ENCODE assay signal across 8 mouse cellular contexts in genomic region chr7:136046645-136047363, GRCm38 (mm10).
DNase-seq lines count a peak whose midpoint lies in the region; ATAC-seq and TF ChIP-seq lines count a peak whose summit lies in the region.

No protein-coding gene starts in this region.

- DNase-seq in lung, embryonic 14.5 days: peak; percentile 90
- no peak for DNase-seq in lung, adult 2 months
- DNase-seq in heart, postnatal 0 days (ENCODE audit: low spot score): peak; percentile 73
- peak; percentile 93 to 94 for DNase-seq in kidney, postnatal 4 days
- peak; percentile 14 for DNase-seq in lung, postnatal 36 days
- DNase-seq in right cerebral cortex, adult 2 months (ENCODE audit: low spot score in 2 of 2): peak; percentile 48 to 64

- no peaks in the 10 kb centered on the region for H3K27me3 ChIP-seq in lung, embryonic 14.5 days (ENCODE audit: insufficient read depth, low read length)
- peaks cover 6% of the 10 kb centered on the region for H3K27me3 ChIP-seq in forebrain, embryonic 12.5 days
- H3K27me3 ChIP-seq in heart, postnatal 0 days (ENCODE audit: control insufficient read depth, insufficient read depth, low read length): no peaks in the 10 kb centered on the region

- WGBS in lung, embryonic 14.5 days: 13% methylated on average over 14 of the region's 14 CpGs
- 18% methylated on average over 14 of the region's 14 CpGs for WGBS in lung, adult 2 months
- 17% methylated on average over 14 of the region's 14 CpGs for WGBS in forebrain, embryonic 12.5 days
- WGBS in heart, postnatal 0 days: 6% methylated on average over 14 of the region's 14 CpGs

- peak overlapping the region; percentile 39 for H3K4me2 ChIP-seq in lung, embryonic 14.5 days
- H3K4me2 ChIP-seq in forebrain, embryonic 12.5 days: peak overlapping the region; percentile 24
- H3K4me2 ChIP-seq in heart, postnatal 0 days (ENCODE audit: low read depth, low read length): peak overlapping the region; percentile 9; the same call in 1 of the 2 replicates

- H3K9me3 ChIP-seq in lung, embryonic 14.5 days (ENCODE audit: low read depth, low read length): no peaks in the 10 kb centered on the region
- H3K9me3 ChIP-seq in forebrain, embryonic 12.5 days: no peaks in the 10 kb centered on the region
- no peaks in the 10 kb centered on the region for H3K9me3 ChIP-seq in heart, postnatal 0 days (replicated peaks; ENCODE audit: control insufficient read depth, low read length)

- H3K4me3 ChIP-seq in lung, embryonic 14.5 days (ENCODE audit: low read depth, low read length): no peak overlapping the region
- no peak overlapping the region for H3K4me3 ChIP-seq in lung, adult 2 months (replicated peaks; ENCODE audit: extremely low read depth, low read depth, low read length)
- no peak overlapping the region for H3K4me3 ChIP-seq in forebrain, embryonic 12.5 days (replicated peaks)
- H3K4me3 ChIP-seq in heart, postnatal 0 days (ENCODE audit: low read depth, low read length): no peak overlapping the region

- no peak for TF ChIP-seq CTCF in lung, embryonic 14.5 days (IDR thresholded peaks at IDR 0.05; ENCODE audit: low read depth)
- no peak for TF ChIP-seq CTCF in lung, adult 2 months (IDR thresholded peaks at IDR 0.05; ENCODE audit: insufficient read depth, low read length)
- no peak for TF ChIP-seq CTCF in heart, postnatal 0 days (IDR thresholded peaks at IDR 0.05; ENCODE audit: low read depth)

- peak; percentile 82 for ATAC-seq in lung, embryonic 14.5 days (ENCODE audit: insufficient read depth)
- peak; percentile 87 for ATAC-seq in forebrain, embryonic 12.5 days (ENCODE audit: low FRiP score)
- peak; percentile 86 for ATAC-seq in heart, postnatal 0 days (ENCODE audit: insufficient read depth, low read depth)
- ATAC-seq in granulocyte monocyte progenitor cell, adult 5-6 weeks (replicated peaks; ENCODE audit: poor library complexity, severe bottlenecking): no peak

- no peak overlapping the region for H3K9ac ChIP-seq in lung, embryonic 14.5 days
- no peak overlapping the region for H3K9ac ChIP-seq in forebrain, embryonic 12.5 days
- H3K9ac ChIP-seq in heart, postnatal 0 days (replicated peaks; ENCODE audit: low read depth, low read length): no peak overlapping the region; the same call in 1 of the 2 replicates

- H3K4me1 ChIP-seq in lung, embryonic 14.5 days (ENCODE audit: insufficient read depth): peaks cover 22% of the 10 kb centered on the region
- peaks cover 7% of the 10 kb centered on the region; the same call in 1 of the 2 replicates for H3K4me1 ChIP-seq in lung, adult 2 months (ENCODE audit: control insufficient read depth, insufficient read depth, low read length)
- H3K4me1 ChIP-seq in forebrain, embryonic 12.5 days: peaks cover 37% of the 10 kb centered on the region
- peaks cover 31% of the 10 kb centered on the region for H3K4me1 ChIP-seq in heart, postnatal 0 days (ENCODE audit: control insufficient read depth, insufficient read depth)

- H3K27ac ChIP-seq in lung, embryonic 14.5 days (ENCODE audit: low read depth): peak overlapping the region; percentile 93
- H3K27ac ChIP-seq in forebrain, embryonic 12.5 days: peak overlapping the region; percentile 81
- peak overlapping the region; percentile 82 for H3K27ac ChIP-seq in heart, postnatal 0 days (ENCODE audit: low read depth)

- no peak for TF ChIP-seq POLR2A in lung, adult 2 months (IDR thresholded peaks at IDR 0.05; ENCODE audit: borderline replicate concordance, extremely low read depth, low read depth, low read length)

- peak; percentile 74; the same call in 1 of the 2 replicates for TF ChIP-seq EP300 in heart, postnatal 0 days (IDR thresholded peaks at IDR 0.05; ENCODE audit: low read depth)

- no peaks in the 10 kb centered on the region for H3K36me3 ChIP-seq in lung, embryonic 14.5 days (ENCODE audit: insufficient read depth)
- no peaks in the 10 kb centered on the region for H3K36me3 ChIP-seq in forebrain, embryonic 12.5 days (replicated peaks)
- H3K36me3 ChIP-seq in heart, postnatal 0 days (replicated peaks; ENCODE audit: control insufficient read depth, insufficient read depth, low read length): no peaks in the 10 kb centered on the region
